Mouse (Mus musculus): ENCODE data around the gene Zfp831. TPM values are rescaled to one million over a fixed set of nuclear protein-coding genes. Genes with fewer than 3 reads are reported as not detected.

Gene Zfp831
- total RNA-seq (2012; rRNA removed) (1.4 and 2.3 TPM in 2 replicates), polyA plus RNA-seq (2012; ENCODE audit: insufficient read depth in 1 of 2, insufficient read length in 2 of 2, low read depth in 1 of 2, low replicate concordance in 2 of 2, missing spikeins in 1 of 2) (1 to 10 TPM in 1 of 2 experiments, not detected in 1; 4.1 TPM)

- no peaks in the 10 kb centered on the region for H3K27me3 ChIP-seq (ENCODE audit: control insufficient read depth in 1 of 2, insufficient read depth in 2 of 2, low read length in 2 of 2)
- TF ChIP-seq MXI1 (IDR thresholded peaks at IDR 0.05; ENCODE audit: low read depth, low read length): no peak
- no peak for TF ChIP-seq CHD2 (IDR thresholded peaks at IDR 0.05; ENCODE audit: low read length)
- no peak for TF ChIP-seq EP300 (IDR thresholded peaks at IDR 0.05; ENCODE audit: low read depth in 1 of 2, low read length in 2 of 2)
- no peak for TF ChIP-seq KAT2A (conservative IDR thresholded peaks at IDR 0.05; ENCODE audit: low read depth, low read length)
- TF ChIP-seq TAL1 (IDR thresholded peaks at IDR 0.05; ENCODE audit: low read length): no peak
- no peak for TF ChIP-seq RAD21 (IDR thresholded peaks at IDR 0.05; ENCODE audit: low read depth, low read length)
- TF ChIP-seq NRF1 (IDR thresholded peaks at IDR 0.05; ENCODE audit: insufficient read depth, low read depth, low read length, poor library complexity, severe bottlenecking): no peak
- no peak for TF ChIP-seq ZC3H11A (IDR thresholded peaks at IDR 0.05; ENCODE audit: low read depth, low read length)
- no peak for TF ChIP-seq BHLHE40 (IDR thresholded peaks at IDR 0.05; ENCODE audit: borderline replicate concordance, low read depth, low read length)
- no peaks in the 10 kb centered on the region for H3K36me3 ChIP-seq (ENCODE audit: control insufficient read depth in 1 of 2, insufficient read depth in 2 of 2, low read length in 2 of 2)
- no peak for DNase-seq (ENCODE audit: low read depth, low spot score)
- no peaks in the 10 kb centered on the region for H3K79me2 ChIP-seq (ENCODE audit: control insufficient read depth, insufficient read depth, low read length, poor library complexity)
- H3K27ac ChIP-seq (ENCODE audit: control insufficient read depth, low read depth, low read length): no peak within 1 kb of the TSS
- H3K9ac ChIP-seq (ENCODE audit: control insufficient read depth, low read depth, low read length, poor library complexity, severe bottlenecking): no peak within 1 kb of the TSS
- H3K9me3 ChIP-seq (replicated peaks; ENCODE audit: insufficient read depth, low read length): no peaks in the 10 kb centered on the region
- no peak within 1 kb of the TSS for H3K4me3 ChIP-seq (ENCODE audit: control insufficient read depth in 1 of 2, insufficient read depth in 1 of 2, low read depth in 2 of 2, low read length in 2 of 2)
- no peaks in the 10 kb centered on the region for H3K4me1 ChIP-seq (ENCODE audit: control insufficient read depth in 1 of 2, insufficient read depth in 2 of 2, low read length in 2 of 2)
These were observed at the start of gene Zfp831 for GRCm38 (mm10) chr2:174643448-174644144. Zfp831 (plus strand) TSS chr2:174643534.

GRCm38 (mm10) chr2:174594965-174595364 is 48.4 kb upstream of the Zfp831 start:
- no peaks in the 10 kb centered on the region for H3K9me3 ChIP-seq (replicated peaks; ENCODE audit: insufficient read depth, low read length)
- H3K4me3 ChIP-seq (ENCODE audit: control insufficient read depth in 1 of 2, insufficient read depth in 1 of 2, low read depth in 2 of 2, low read length in 2 of 2): no peak overlapping the region
- H3K36me3 ChIP-seq (ENCODE audit: control insufficient read depth in 1 of 2, insufficient read depth in 2 of 2, low read length in 2 of 2): peaks cover 0 to 8% of the 10 kb centered on the region in 2 experiments; a peak in 2 of 4 replicates
- TF ChIP-seq TCF12 (IDR thresholded peaks at IDR 0.05; ENCODE audit: low read depth, low read length) (no peak), SIN3A (IDR thresholded peaks at IDR 0.05; ENCODE audit: low read length) (0 out of 2 replicates have a peak, but pooled peaks have one; percentile 37)
- no peaks in the 10 kb centered on the region; a peak in 1 of 4 replicates for H3K27me3 ChIP-seq (ENCODE audit: control insufficient read depth in 1 of 2, insufficient read depth in 2 of 2, low read length in 2 of 2)
- DNase-seq (ENCODE audit: low read depth, low spot score): peak; percentile 54
- no peak overlapping the region for H3K9ac ChIP-seq (ENCODE audit: control insufficient read depth, low read depth, low read length, poor library complexity, severe bottlenecking)
- H3K79me2 ChIP-seq (ENCODE audit: control insufficient read depth, insufficient read depth, low read length, poor library complexity): peaks cover 10% of the 10 kb centered on the region
- H3K4me1 ChIP-seq (ENCODE audit: control insufficient read depth in 1 of 2, insufficient read depth in 2 of 2, low read length in 2 of 2): peaks cover 5 to 22% of the 10 kb centered on the region in 2 experiments
- no peak overlapping the region for H3K27ac ChIP-seq (ENCODE audit: control insufficient read depth, low read depth, low read length)

DNA sequence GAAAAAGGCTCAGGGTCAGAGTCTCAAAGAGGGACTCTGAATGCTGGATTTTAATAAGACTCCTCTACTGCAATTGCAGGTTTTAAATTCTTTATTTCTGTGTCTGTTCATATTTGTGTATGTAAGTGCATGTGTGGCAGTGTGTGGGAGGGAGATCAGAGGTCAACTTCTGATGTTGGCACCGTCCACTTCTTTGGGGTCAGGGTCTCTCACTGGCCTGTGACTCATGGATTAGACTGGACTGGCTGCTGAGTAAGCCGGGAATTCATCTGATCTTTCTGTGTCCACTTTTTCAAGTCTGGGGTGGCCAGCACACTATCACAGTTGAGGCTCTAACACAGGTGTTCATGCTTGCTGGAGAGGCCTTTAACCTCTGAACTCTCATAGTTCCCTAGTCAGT is 47.7 kb upstream of the Zfp831 start:
- Histone ChIP-seq H3K9me3 (replicated peaks; ENCODE audit: insufficient read depth, low read length) (no peaks in the 10 kb centered on the region), H3K79me2 (ENCODE audit: control insufficient read depth, insufficient read depth, low read length, poor library complexity) (peaks cover 16% of the 10 kb centered on the region)
- TF ChIP-seq MAX (IDR thresholded peaks at IDR 0.05; ENCODE audit: low read length): no peak
- TF ChIP-seq NELFE (IDR thresholded peaks at IDR 0.05; ENCODE audit: low read depth, low read length): no peak
- TF ChIP-seq CHD1 (IDR thresholded peaks at IDR 0.05; ENCODE audit: low read depth, low read length): no peak
- no peak for TF ChIP-seq MYB (IDR thresholded peaks at IDR 0.05; ENCODE audit: low read depth, low read length)
- no peak for TF ChIP-seq MXI1 (IDR thresholded peaks at IDR 0.05; ENCODE audit: low read depth, low read length)
- TF ChIP-seq MAZ (IDR thresholded peaks at IDR 0.05; ENCODE audit: low read depth, low read length): no peak
- TF ChIP-seq ZKSCAN1 (IDR thresholded peaks at IDR 0.05; ENCODE audit: low read depth, low read length): no peak
- TF ChIP-seq NRF1 (IDR thresholded peaks at IDR 0.05; ENCODE audit: insufficient read depth, low read depth, low read length, poor library complexity, severe bottlenecking): no peak
- TF ChIP-seq UBTF (IDR thresholded peaks at IDR 0.05; ENCODE audit: borderline replicate concordance, insufficient read depth, low read depth, low read length): no peak
- TF ChIP-seq POLR2AphosphoS2 (IDR thresholded peaks at IDR 0.05; ENCODE audit: low read length): no peak

More for the DNA sequence above, 47.7 kb upstream of the Zfp831 start:
- Histone ChIP-seq H3K9ac (ENCODE audit: control insufficient read depth, low read depth, low read length, poor library complexity, severe bottlenecking) (no peak overlapping the region), H3K36me3 (ENCODE audit: control insufficient read depth in 1 of 2, insufficient read depth in 2 of 2, low read length in 2 of 2) (peaks cover 0 to 13% of the 10 kb centered on the region in 2 experiments; a peak in 2 of 4 replicates), H3K4me1 (ENCODE audit: control insufficient read depth in 1 of 2, insufficient read depth in 2 of 2, low read length in 2 of 2) (peaks cover 5 to 28% of the 10 kb centered on the region in 2 experiments), H3K27ac (ENCODE audit: control insufficient read depth, low read depth, low read length) (no peak overlapping the region), H3K4me3 (ENCODE audit: control insufficient read depth in 1 of 2, insufficient read depth in 1 of 2, low read depth in 2 of 2, low read length in 2 of 2) (no peak overlapping the region), H3K27me3 (ENCODE audit: control insufficient read depth in 1 of 2, insufficient read depth in 2 of 2, low read length in 2 of 2) (no peaks in the 10 kb centered on the region; a peak in 1 of 4 replicates)
- DNase-seq (ENCODE audit: low read depth, low spot score): no peak
